Mouse (Mus musculus) heart, adult 2 months (tissue): ENCODE measurements at regions not wholly inside any gene's neighbourhood (a gene's known extent, or its start where the extent isn't known, plus 50 kb on each side); places are given as distances from the start of the nearest gene placed in this dataset.

Experiments used
- CTCF ChIP-seq: fragments of 200-600 bp; IDR thresholded peaks from 2 replicates; pipeline ENCODE4 v1.8.1; 2022; ENCODE audit warnings: antibody characterized with exemption, mild to moderate bottlenecking, moderate library complexity
- POLR2A ChIP-seq: fragments of 200-500 bp; IDR thresholded peaks from 2 replicates; pipeline ENCODE4 v1.6.1; 2011; ENCODE audit warnings: mild to moderate bottlenecking, low read depth, low read length, control low read depth; ENCODE audit not compliant: insufficient read depth

DNA sequence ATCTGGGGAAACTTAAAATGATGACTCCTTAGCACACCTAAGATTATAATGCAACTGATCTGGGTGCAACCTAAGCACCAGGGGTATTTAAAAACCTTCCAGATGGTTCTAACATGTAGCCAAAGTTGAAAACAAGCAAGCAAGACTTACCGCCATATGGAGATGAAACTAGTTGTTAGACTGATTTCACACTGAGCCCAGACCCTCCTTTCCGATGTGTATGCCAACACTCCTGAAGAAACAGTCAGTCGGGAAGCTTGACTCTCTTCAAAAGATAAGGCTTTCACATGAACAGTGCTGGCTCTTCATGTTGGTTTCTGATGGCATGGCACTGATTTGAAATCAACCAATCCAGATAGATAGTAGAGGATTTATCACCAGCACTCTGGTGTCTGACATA is 301.6 kb downstream of the Dchs2 start:
- no peak for TF ChIP-seq CTCF
- no peak for TF ChIP-seq POLR2A
